Mouse (Mus musculus) adrenal gland, adult 2 months (tissue): ENCODE data around the gene Dhdds. TPM values are rescaled to one million over a fixed set of nuclear protein-coding genes. Genes with fewer than 3 reads are reported as not detected.

Experiments
- DNase-seq: peaks from one replicate; pipeline ENCODE4 v3.0.0; 2021
- polyA plus RNA-seq: library from polyadenylated mRNA; depleted of rRNA; stranded (reverse); fragments of >200 nt; gene quantifications from 2 replicates; pipeline ENCODE4 v1.2.3, GENCODE M21; 2012; rRNA removed
- total RNA-seq, 2 experiments: library from RNA; stranded (reverse); gene quantifications; 2 replicates each; pipeline ENCODE4 v1.2.3; 2021

Dhdds gene
- total and polyA plus RNA-seq, 3 experiments, result 23.3 to 49.4 (median 43.9) TPM

GRCm38 (mm10) chr4:133956358-133956757, 44.4 kb downstream of the Dhdds start:
- no peak for DNase-seq

- DNase-seq, result no peak
Observed at GRCm38 (mm10) chr4:133946736-133947135, 54.0 kb downstream of the Dhdds start.

GRCm38 (mm10) chr4:133943791-133944190, 56.9 kb downstream of the Dhdds start:
- no peak for DNase-seq

- no peak for DNase-seq
Observed at GRCm38 (mm10) chr4:133942679-133943078, 58.0 kb downstream of the Dhdds start.

DNA sequence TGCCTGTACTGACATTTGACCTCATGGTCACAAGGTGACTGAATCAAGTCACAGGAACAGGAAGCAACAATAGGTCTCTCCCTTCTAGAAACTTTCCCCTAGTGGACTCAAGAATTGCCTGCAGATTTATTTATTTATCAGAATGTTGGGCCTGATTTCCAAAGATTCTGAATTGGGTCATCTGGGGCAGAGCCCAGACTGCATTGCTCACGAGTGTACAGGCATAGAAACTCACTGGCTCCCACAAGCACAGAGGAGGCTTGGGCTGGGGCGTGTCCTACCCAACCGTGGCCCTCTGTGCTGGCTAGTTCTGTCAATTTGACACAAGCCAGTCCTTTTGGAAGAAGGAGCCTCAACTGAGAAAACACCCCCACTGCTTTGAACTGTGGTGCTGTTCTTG, 59.1 kb downstream of the Dhdds start:
- peak; percentile 68 for DNase-seq

GRCm38 (mm10) chr4:133940386-133941260, 60.1 kb downstream of the Dhdds start:
- peak; percentile 77 for DNase-seq

- no peak for DNase-seq
Observed at GRCm38 (mm10) chr4:133938077-133938476, 62.6 kb downstream of the Dhdds start.

- no peak for DNase-seq
Observed at GRCm38 (mm10) chr4:133931785-133932184, 68.9 kb downstream of the Dhdds start.

GRCm38 (mm10) chr4:133931349-133931748, 69.4 kb downstream of the Dhdds start:
- no peak for DNase-seq

DNA sequence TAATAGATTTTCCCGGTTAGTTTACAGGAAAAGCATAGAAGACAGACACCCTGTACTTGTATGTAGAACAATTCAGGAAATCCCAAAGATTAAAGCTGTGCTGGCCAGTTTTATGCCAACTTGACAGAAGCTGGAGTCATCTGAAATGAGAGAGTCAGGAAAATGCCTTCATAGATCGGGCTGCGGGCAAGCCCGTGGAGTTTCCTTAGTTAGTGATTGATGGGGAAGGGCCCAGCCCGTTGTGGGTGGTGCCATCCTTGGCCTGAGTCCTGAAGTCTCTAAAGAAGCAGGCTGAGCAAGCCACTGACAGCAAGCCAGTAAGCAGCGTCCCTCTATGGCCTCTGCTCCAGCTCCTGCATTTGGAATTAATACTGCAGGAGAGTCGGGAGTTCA, 71.4 kb downstream of the Dhdds start:
- DNase-seq, result peak; percentile 65

DNA sequence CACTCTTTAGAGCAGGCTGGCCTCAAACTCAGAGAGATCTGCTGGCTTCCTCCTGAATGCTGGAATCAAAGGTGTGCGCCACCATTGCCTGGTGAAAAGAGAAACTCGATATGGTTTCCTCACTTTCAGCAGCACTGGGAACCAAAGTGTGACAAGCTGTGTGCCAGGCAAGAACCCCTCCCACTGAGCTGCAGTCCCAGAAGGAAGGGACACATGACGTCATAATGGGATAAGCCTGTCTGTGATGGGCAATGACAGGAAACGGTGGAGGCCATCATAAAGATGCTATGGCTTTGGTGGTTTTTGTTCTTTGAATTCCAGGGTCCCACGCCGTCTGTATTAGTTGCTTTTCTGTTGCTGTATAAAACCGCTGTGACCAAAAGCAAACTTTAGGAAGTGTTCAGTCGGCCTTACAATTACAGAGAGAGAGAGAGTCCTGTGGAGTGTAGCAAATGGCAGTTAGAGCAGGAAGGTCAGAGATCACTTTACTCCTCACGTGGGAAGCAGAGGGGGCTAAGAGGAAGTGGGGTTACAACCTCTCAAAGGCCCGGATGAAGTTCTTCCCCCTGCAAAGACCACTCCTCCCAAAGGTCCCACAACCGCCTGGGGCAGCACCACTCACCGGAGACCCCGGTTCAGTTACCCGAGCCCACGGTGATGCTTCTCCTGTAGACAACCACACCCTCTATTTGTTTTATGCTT, 72.0 kb downstream of the Dhdds start:
- DNase-seq, result no peak

DNA sequence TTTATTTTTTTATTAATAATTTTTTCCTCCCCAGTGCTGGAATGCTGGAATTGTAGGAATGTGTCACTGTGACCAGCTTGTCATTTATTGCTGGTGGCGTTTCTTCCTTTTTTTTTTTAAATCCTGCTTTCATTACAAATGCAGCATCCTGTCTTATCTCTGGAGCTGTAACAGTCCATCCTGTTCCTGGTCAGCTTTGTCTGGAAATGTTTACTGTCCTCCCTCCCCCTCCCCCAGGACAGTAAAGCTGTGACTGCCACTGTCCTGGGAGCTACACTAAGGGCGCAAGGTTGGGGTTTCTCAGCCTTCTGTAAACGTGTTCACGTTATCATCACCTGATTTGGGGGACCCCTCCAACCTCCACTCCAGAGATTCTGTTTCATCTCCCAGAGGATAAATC, 75.5 kb downstream of the Dhdds start:
- DNase-seq, result no peak

DNA sequence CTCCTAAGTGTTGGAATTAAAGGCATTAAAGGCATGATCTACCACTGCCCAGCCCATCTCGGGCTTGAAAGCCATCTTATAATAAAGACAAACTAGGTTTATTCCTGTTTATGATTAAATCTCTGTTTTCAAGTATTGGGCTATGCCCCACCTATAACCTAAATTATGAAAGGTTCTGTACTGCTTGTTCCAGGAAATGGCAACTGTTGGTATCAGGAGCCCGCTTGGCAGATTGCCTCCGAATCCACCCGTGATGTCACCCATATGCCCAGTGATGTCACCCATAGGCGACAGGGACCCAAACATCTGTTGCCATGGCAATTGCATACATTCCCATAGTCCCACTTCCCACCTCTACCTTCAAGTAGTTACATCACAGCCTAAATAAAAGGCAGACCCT, 77.0 kb downstream of the Dhdds start:
- DNase-seq, result no peak

Other genes with a start within 250 kb of the Dhdds start
- gene Arid1a, start 244.1 kb downstream of the Dhdds start, total RNA-seq, result 10 to 100 TPM; 45.9 to 48.6 TPM
- gene Arid1a, start 244.1 kb downstream of the Dhdds start, polyA plus RNA-seq, result 69.7 and 74.0 TPM in 2 replicates
- gene Rps6ka1, start 113.1 kb downstream of the Dhdds start, total RNA-seq, result 10 to 100 TPM; 12.2 to 16.6 TPM
- gene Rps6ka1, start 113.1 kb downstream of the Dhdds start, polyA plus RNA-seq, result 19.3 and 20.6 TPM in 2 replicates
- 100 to 1,000 TPM; 109 to 291 TPM for gene Hmgn2, start 32.3 kb downstream of the Dhdds start, total RNA-seq
- 15.8 and 16.8 TPM in 2 replicates for gene Hmgn2, start 32.3 kb downstream of the Dhdds start, polyA plus RNA-seq
- not detected for gene Lin28a, start 17.9 kb upstream of the Dhdds start, total RNA-seq
- gene Lin28a, start 17.9 kb upstream of the Dhdds start, polyA plus RNA-seq, result not detected in 2 replicates
- gene Zfp683, start 52.9 kb upstream of the Dhdds start, total RNA-seq, result under 1 TPM in 1 of 2 experiments, not detected in 1; 0.21 TPM
- gene Zfp683, start 52.9 kb upstream of the Dhdds start, polyA plus RNA-seq, result 0.98 and 1.1 TPM in 2 replicates
- gene Crybg2, start 59.9 kb upstream of the Dhdds start, total RNA-seq, result under 1 TPM; 0.14 to 0.46 TPM
- gene Crybg2, start 59.9 kb upstream of the Dhdds start, polyA plus RNA-seq, result 0.12 and 0.21 TPM in 2 replicates
- gene Cd52, start 94.2 kb upstream of the Dhdds start, total RNA-seq, result 10 to 100 TPM; 17.0 to 23.2 TPM
- gene Cd52, start 94.2 kb upstream of the Dhdds start, polyA plus RNA-seq, result 9.5 and 9.7 TPM in 2 replicates
- 1 to 10 TPM; 5.4 to 6.7 TPM for gene Ubxn11, start 101.7 kb upstream of the Dhdds start, total RNA-seq
- gene Ubxn11, start 101.7 kb upstream of the Dhdds start, polyA plus RNA-seq, result 7.5 and 10.1 TPM in 2 replicates
- 100 to 1,000 TPM in 1 of 2 experiments, 10 to 100 TPM in 1; 99.6 to 109 TPM for gene Sh3bgrl3, start 127.9 kb upstream of the Dhdds start, total RNA-seq
- gene Sh3bgrl3, start 127.9 kb upstream of the Dhdds start, polyA plus RNA-seq, result 380 and 502 TPM in 2 replicates
- gene Cep85, start 186.2 kb upstream of the Dhdds start, total RNA-seq, result 10 to 100 TPM; 14.4 to 17.5 TPM
- gene Cep85, start 186.2 kb upstream of the Dhdds start, polyA plus RNA-seq, result 27.3 and 36.1 TPM in 2 replicates
- gene Gm7534, start 202.1 kb upstream of the Dhdds start, total RNA-seq, result not detected
- not detected in 2 replicates for gene Gm7534, start 202.1 kb upstream of the Dhdds start, polyA plus RNA-seq
- gene Catsper4, start 226.5 kb upstream of the Dhdds start, total RNA-seq, result not detected
- not detected in 2 replicates for gene Catsper4, start 226.5 kb upstream of the Dhdds start, polyA plus RNA-seq
- gene Cnksr1, start 237.5 kb upstream of the Dhdds start, total RNA-seq, result under 1 TPM; 0.31 to 0.66 TPM
- 0.03 and 0.08 TPM in 2 replicates for gene Cnksr1, start 237.5 kb upstream of the Dhdds start, polyA plus RNA-seq
- gene E130218I03Rik, start 242.7 kb upstream of the Dhdds start, total RNA-seq, result not detected
- 0.09 TPM in 1 of 2 replicates, not detected in the other for gene E130218I03Rik, start 242.7 kb upstream of the Dhdds start, polyA plus RNA-seq
- 10 to 100 TPM in 1 of 2 experiments, 1 to 10 TPM in 1; 8.3 to 11.0 TPM for gene Zfp593, start 244.7 kb upstream of the Dhdds start, total RNA-seq
- 11.1 and 13.0 TPM in 2 replicates for gene Zfp593, start 244.7 kb upstream of the Dhdds start, polyA plus RNA-seq
- gene Gm30191, start 246.0 kb upstream of the Dhdds start, total RNA-seq, result not detected
- gene Gm30191, start 246.0 kb upstream of the Dhdds start, polyA plus RNA-seq, result not detected in 2 replicates